Mouse (Mus musculus) neural tube, embryonic 13.5 days (tissue): Measurements from ENCODE around the gene Tubb3. TPM values are rescaled to one million over a fixed set of nuclear protein-coding genes. Genes with fewer than 3 reads are reported as not detected.

Experiments used
- polyA plus RNA-seq: library from polyadenylated mRNA; unstranded; fragments of >200 nt; fragmentation: Nextera tagmentation; extraction: Ambion mirVana; gene quantifications from 2 replicates; pipeline ENCODE4 v1.2.1, GENCODE M21; 2015

The Tubb3 gene
- polyA plus RNA-seq, 1 experiment from 2014 or later = 1,658 TPM

Other genes with a start within 250 kb of the Tubb3 start
- gene Dpep1, start 225.2 kb upstream of the Tubb3 start, polyA plus RNA-seq = 0.08 and 0.19 TPM in 2 replicates
- 164 and 175 TPM in 2 replicates for gene Chmp1a, start 198.7 kb upstream of the Tubb3 start, polyA plus RNA-seq
- gene Spata33, start 198.6 kb upstream of the Tubb3 start, polyA plus RNA-seq = 7.6 and 7.7 TPM in 2 replicates
- gene Cdk10, start 186.6 kb upstream of the Tubb3 start, polyA plus RNA-seq = 37.2 and 42.4 TPM in 2 replicates
- 4.4 and 4.8 TPM in 2 replicates for gene Spata2l, start 175.2 kb upstream of the Tubb3 start, polyA plus RNA-seq
- gene Zfp276, start 157.2 kb upstream of the Tubb3 start, polyA plus RNA-seq = 22.1 and 24.1 TPM in 2 replicates
- 49.2 and 50.0 TPM in 2 replicates for gene Vps9d1, start 157.1 kb upstream of the Tubb3 start, polyA plus RNA-seq
- 9.3 and 11.0 TPM in 2 replicates for gene Fanca, start 92.8 kb upstream of the Tubb3 start, polyA plus RNA-seq
- 35.9 and 40.2 TPM in 2 replicates for gene Spire2, start 78.7 kb upstream of the Tubb3 start, polyA plus RNA-seq
- 317 and 328 TPM in 2 replicates for gene Tcf25, start 37.7 kb upstream of the Tubb3 start, polyA plus RNA-seq
- 0.21 and 0.22 TPM in 2 replicates for gene Mc1r, start 4.3 kb upstream of the Tubb3 start, polyA plus RNA-seq
- gene Def8, start 12.1 kb downstream of the Tubb3 start, polyA plus RNA-seq = 43.3 and 44.5 TPM in 2 replicates
- 50.8 and 54.0 TPM in 2 replicates for gene Afg3l1, start 66.5 kb downstream of the Tubb3 start, polyA plus RNA-seq
- gene Dbndd1, start 104.0 kb downstream of the Tubb3 start, polyA plus RNA-seq = 68.6 and 84.2 TPM in 2 replicates
- gene Gas8, start 107.4 kb downstream of the Tubb3 start, polyA plus RNA-seq = 41.1 and 45.8 TPM in 2 replicates
- gene Rhou, start 242.5 kb downstream of the Tubb3 start, polyA plus RNA-seq = 15.9 and 16.1 TPM in 2 replicates